Mouse (Mus musculus) lung, postnatal 4 days (tissue): ENCODE results near the gene Snx5.

Experiments used
- DNase-seq, 2 experiments: peaks; one replicate each; pipeline ENCODE4 v3.0.0; 2021

Gene Snx5

GRCm38 (mm10) chr2:144270507-144271420 is at the start of gene Snx5, which contains the start of gene Mgme1:
TSS of gene Snx5 (minus strand) at chr2:144270906.
TSS of gene Mgme1 (plus strand) at chr2:144270663.
- DNase-seq: peak; percentile 95 to 96

- DNase-seq: no peak
Observed at GRCm38 (mm10) chr2:144311372-144311771, 40.7 kb upstream of the Snx5 start.

- DNase-seq: no peak
Observed at GRCm38 (mm10) chr2:144310273-144310672, 39.6 kb upstream of the Snx5 start.

GRCm38 (mm10) chr2:144308561-144308960 is 37.9 kb upstream of the Snx5 start:
- DNase-seq: no peak

- no peak for DNase-seq
Observed at GRCm38 (mm10) chr2:144305721-144306294, 35.1 kb upstream of the Snx5 start.

GRCm38 (mm10) chr2:144301101-144301500 is 30.4 kb upstream of the Snx5 start:
- DNase-seq: no peak

- peak in 1 of 2 experiments; percentile 13 for DNase-seq
Observed at GRCm38 (mm10) chr2:144299749-144300669, 29.3 kb upstream of the Snx5 start.

- no peak for DNase-seq
Observed at GRCm38 (mm10) chr2:144295145-144295735, 24.5 kb upstream of the Snx5 start.

- no peak for DNase-seq
Observed at GRCm38 (mm10) chr2:144291600-144292305, 21.0 kb upstream of the Snx5 start.

GRCm38 (mm10) chr2:144290321-144290720 is 19.6 kb upstream of the Snx5 start:
- peak in 1 of 2 experiments; percentile 21 for DNase-seq

- DNase-seq: no peak
Observed at GRCm38 (mm10) chr2:144281417-144281816, 10.7 kb upstream of the Snx5 start.

GRCm38 (mm10) chr2:144280568-144280967 is 9.9 kb upstream of the Snx5 start:
- no peak for DNase-seq

- DNase-seq: peak in 1 of 2 experiments; percentile 29
Observed at GRCm38 (mm10) chr2:144279742-144280141, 9.0 kb upstream of the Snx5 start.

GRCm38 (mm10) chr2:144276885-144277284 is 6.2 kb upstream of the Snx5 start:
- DNase-seq: no peak

- peak in 1 of 2 experiments; percentile 12 for DNase-seq
Observed at GRCm38 (mm10) chr2:144274741-144275140, 4.0 kb upstream of the Snx5 start.

- no peak for DNase-seq
Observed at GRCm38 (mm10) chr2:144272088-144272487, 1.4 kb upstream of the Snx5 start.

- DNase-seq: no peak
Observed at GRCm38 (mm10) chr2:144269679-144270475, 829 bp downstream of the Snx5 start.

GRCm38 (mm10) chr2:144269306-144269650 is 1.4 kb downstream of the Snx5 start:
- DNase-seq: no peak

GRCm38 (mm10) chr2:144268446-144269305 is 2.0 kb downstream of the Snx5 start:
- no peak for DNase-seq

GRCm38 (mm10) chr2:144267731-144268015 is 3.0 kb downstream of the Snx5 start:
- no peak for DNase-seq
